Mouse (Mus musculus): ENCODE measurements around the gene Aif1. TPM values are rescaled to one million over a fixed set of nuclear protein-coding genes. Genes with fewer than 3 reads are reported as not detected.
A peak's percentile ranks its signal among the peaks of the same experiment; 100 is the strongest.

Gene Aif1
- polyA plus RNA-seq, 1 experiment from 2014 or later: 34.1 TPM

DNA sequence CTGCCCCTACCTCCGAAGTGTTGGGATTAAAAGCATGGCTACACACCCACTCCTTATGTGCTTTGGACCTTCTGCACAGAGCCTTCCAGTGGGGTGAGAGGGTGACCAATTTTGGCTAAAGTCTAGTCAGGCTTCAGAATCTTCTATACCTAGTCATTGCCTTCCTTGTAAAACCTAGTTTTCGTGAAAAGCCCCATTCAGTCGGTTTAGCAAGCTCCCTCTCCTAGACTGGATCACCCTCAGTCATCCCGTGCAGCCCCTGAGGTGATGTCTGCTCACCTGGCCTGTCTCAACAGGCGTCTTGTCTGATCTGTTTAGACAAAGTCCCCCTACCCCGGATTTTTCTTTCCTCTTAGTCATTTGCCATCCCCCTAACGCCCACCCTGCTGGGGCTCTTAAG, 22.2 kb upstream of the Aif1 start:
- Histone ChIP-seq H3K4me3 (ENCODE audit: low read depth, low read length) (no peak overlapping the region), H3K9ac (replicated peaks) (no peak overlapping the region), H3K4me1 (ENCODE audit: insufficient read depth) (peaks cover 16% of the 10 kb centered on the region), H3K36me3 (replicated peaks; ENCODE audit: insufficient read depth, low read length) (no peaks in the 10 kb centered on the region; the same call in 1 of the 2 replicates), H3K27ac (ENCODE audit: low read depth) (no peak overlapping the region), H3K4me2 (ENCODE audit: low read depth, low read length) (no peak overlapping the region), H3K9me3 (ENCODE audit: low read length) (no peaks in the 10 kb centered on the region), H3K27me3 (ENCODE audit: insufficient read depth, low read length) (peaks cover 26% of the 10 kb centered on the region)
- WGBS (ENCODE audit: insufficient replicate concordance): 69% methylated on average over 7 of the region's 7 CpGs
- DNase-seq (no peak), ATAC-seq (no peak)
- no peak for TF ChIP-seq EP300 (IDR thresholded peaks at IDR 0.05; ENCODE audit: low read depth)
- no peak for TF ChIP-seq CTCF (IDR thresholded peaks at IDR 0.05; ENCODE audit: low read depth)

DNA sequence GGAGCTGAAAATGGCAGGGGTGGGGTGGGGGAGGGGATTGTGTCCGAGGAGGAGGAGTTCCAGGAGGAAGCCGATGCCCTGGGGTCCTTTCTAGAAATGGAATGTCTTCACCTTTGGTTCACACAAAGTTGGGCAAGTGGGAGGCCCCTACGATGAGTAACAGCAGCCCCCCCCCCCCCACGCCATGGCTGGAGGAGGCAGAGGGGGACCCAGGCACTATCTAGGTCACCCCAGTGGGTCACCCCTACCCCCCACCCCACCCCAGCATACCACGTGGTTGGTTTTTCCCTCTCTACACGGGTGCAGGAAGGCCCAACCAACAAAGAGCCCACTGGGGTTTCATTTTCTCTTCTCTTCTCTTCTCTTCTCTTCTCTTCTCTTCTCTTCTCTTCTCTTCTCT, 21.3 kb upstream of the Aif1 start:
- TF ChIP-seq CTCF (IDR thresholded peaks at IDR 0.05; ENCODE audit: low read depth) (no peak), EP300 (IDR thresholded peaks at IDR 0.05; ENCODE audit: low read depth) (no peak)
- no peaks in the 10 kb centered on the region for H3K9me3 ChIP-seq (ENCODE audit: low read length)
- H3K27me3 ChIP-seq (ENCODE audit: insufficient read depth, low read length): peaks cover 23% of the 10 kb centered on the region
- no peaks in the 10 kb centered on the region; the same call in 1 of the 2 replicates for H3K36me3 ChIP-seq (replicated peaks; ENCODE audit: insufficient read depth, low read length)
- DNase-seq (no peak), ATAC-seq (no peak)
- peaks cover 14% of the 10 kb centered on the region for H3K4me1 ChIP-seq (ENCODE audit: insufficient read depth)
- no peak overlapping the region for H3K4me2 ChIP-seq (ENCODE audit: low read depth, low read length)
- no peak overlapping the region for H3K4me3 ChIP-seq (ENCODE audit: low read depth, low read length)
- WGBS (ENCODE audit: insufficient replicate concordance): 24% methylated on average over 4 of the region's 6 CpGs
- no peak overlapping the region for H3K9ac ChIP-seq (replicated peaks)
- H3K27ac ChIP-seq (ENCODE audit: low read depth): no peak overlapping the region

DNA sequence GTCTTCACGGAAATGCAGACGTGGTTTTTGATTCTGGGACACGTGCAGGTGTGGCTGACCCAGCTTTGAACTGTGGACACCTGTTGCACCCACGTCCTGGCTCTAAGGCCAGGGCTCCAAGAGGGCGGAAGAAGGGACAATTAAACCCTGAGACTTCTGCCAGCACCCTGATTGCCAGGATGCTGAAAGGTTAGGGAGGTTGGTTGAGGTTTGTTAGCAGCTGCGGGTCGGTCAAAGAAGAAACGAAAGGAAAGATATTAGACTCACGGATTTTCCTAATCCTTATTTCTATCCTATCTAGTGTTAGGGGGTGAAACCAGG, 20.4 kb upstream of the Aif1 start:
- Histone ChIP-seq H3K4me1 (ENCODE audit: insufficient read depth) (peaks cover 16% of the 10 kb centered on the region), H3K9me3 (ENCODE audit: low read length) (no peaks in the 10 kb centered on the region), H3K9ac (replicated peaks) (no peak overlapping the region), H3K27me3 (ENCODE audit: insufficient read depth, low read length) (peaks cover 20% of the 10 kb centered on the region), H3K4me3 (ENCODE audit: low read depth, low read length) (peak overlapping the region; percentile 44), H3K4me2 (ENCODE audit: low read depth, low read length) (peak overlapping the region; percentile 80), H3K27ac (ENCODE audit: low read depth) (no peak overlapping the region), H3K36me3 (replicated peaks; ENCODE audit: insufficient read depth, low read length) (no peaks in the 10 kb centered on the region; the same call in 1 of the 2 replicates)
- DNase-seq: no peak
- no peak for ATAC-seq
- WGBS (ENCODE audit: insufficient replicate concordance): 38% methylated on average over 9 of the region's 9 CpGs
- TF ChIP-seq CTCF (IDR thresholded peaks at IDR 0.05; ENCODE audit: low read depth) (no peak), EP300 (IDR thresholded peaks at IDR 0.05; ENCODE audit: low read depth) (no peak)

DNA sequence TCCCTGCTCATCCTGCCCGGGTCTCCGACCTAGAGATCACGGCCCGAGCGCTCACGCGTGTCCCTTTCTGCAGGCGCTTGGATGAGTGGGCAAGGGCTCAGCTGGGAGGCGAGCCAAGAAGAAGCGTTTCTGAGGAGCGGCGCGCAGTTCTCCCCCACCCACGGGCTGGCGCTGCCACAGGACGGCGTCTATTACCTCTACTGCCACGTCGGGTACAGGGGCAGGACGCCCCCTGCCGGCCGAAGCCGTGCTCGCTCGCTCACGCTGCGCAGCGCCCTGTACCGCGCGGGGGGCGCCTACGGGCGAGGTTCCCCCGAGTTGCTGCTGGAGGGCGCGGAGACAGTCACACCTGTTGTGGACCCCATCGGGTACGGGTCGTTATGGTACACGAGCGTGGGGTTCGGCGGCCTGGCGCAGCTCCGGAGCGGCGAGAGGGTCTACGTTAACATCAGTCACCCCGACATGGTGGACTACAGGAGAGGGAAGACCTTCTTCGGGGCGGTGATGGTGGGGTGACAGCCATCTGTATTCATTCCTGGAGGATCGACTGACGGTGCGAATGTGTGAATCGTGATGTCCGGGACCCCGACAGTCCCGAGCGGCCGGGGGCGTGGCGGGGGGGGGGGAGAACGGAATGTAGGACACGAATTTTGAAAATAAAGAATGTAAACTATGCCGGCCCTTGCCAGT, 19.9 kb upstream of the Aif1 start:
- peaks cover 16% of the 10 kb centered on the region for H3K4me1 ChIP-seq (ENCODE audit: insufficient read depth)
- peak overlapping the region; percentile 44 for H3K4me3 ChIP-seq (ENCODE audit: low read depth, low read length)
- peak; percentile 88 for DNase-seq
- H3K27ac ChIP-seq (ENCODE audit: low read depth): peak overlapping the region; percentile 78; the same call in 1 of the 2 replicates
- 1% methylated on average over 57 of the region's 66 CpGs for WGBS (ENCODE audit: insufficient replicate concordance)
- ATAC-seq: peak; percentile 82
- peak overlapping the region; percentile 35 for H3K9ac ChIP-seq (replicated peaks)
- no peaks in the 10 kb centered on the region; the same call in 1 of the 2 replicates for H3K36me3 ChIP-seq (replicated peaks; ENCODE audit: insufficient read depth, low read length)
- H3K4me2 ChIP-seq (ENCODE audit: low read depth, low read length): peak overlapping the region; percentile 80
- peaks cover 16% of the 10 kb centered on the region for H3K27me3 ChIP-seq (ENCODE audit: insufficient read depth, low read length)
- TF ChIP-seq EP300 (IDR thresholded peaks at IDR 0.05; ENCODE audit: low read depth): no peak
- peak; percentile 98 for TF ChIP-seq CTCF (IDR thresholded peaks at IDR 0.05; ENCODE audit: low read depth)
- H3K9me3 ChIP-seq (ENCODE audit: low read length): no peaks in the 10 kb centered on the region

DNA sequence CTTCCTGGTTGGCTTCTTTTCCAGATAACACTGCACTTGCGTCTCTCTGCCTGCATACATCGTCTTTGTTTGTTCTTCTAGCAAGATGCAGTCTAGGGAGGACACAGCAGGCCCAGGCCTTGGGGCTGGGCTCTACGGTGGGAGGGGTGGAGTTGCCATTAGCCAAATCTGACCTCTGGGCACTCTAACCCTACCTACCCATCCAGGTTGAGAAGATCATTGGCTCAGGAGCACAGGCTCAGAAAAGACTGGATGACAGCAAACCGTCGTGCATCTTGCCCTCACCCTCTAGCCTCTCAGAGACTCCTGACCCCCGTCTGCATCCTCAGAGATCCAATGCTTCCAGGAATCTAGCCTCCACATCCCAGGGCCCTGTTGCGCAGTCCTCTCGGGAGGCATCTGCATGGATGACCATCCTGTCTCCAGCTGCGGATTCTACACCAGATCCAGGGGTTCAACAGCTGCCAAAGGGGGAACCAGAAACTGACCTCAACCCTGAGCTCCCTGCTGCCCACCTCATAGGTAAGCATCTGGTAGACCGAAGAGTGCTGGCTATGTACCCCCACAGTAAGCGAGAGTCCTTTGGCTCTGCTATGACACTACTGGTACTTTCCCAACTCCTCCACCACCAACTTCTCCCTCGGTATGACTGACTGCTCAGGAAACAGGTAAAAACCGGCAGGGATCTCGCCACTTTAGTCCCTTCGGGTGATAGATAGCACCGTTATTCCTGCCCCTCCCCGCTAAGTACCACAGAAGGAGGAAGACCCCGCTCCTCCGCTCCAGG, 19.2 kb upstream of the Aif1 start:
- 34% methylated on average over 19 of the region's 19 CpGs for WGBS (ENCODE audit: insufficient replicate concordance)
- peak; percentile 27; the same call in 1 of the 2 replicates for ATAC-seq
- H3K27ac ChIP-seq (ENCODE audit: low read depth): peak overlapping the region; percentile 78

More for the DNA sequence above, 19.2 kb upstream of the Aif1 start:
- H3K36me3 ChIP-seq (replicated peaks; ENCODE audit: insufficient read depth, low read length): no peaks in the 10 kb centered on the region; the same call in 1 of the 2 replicates
- H3K4me1 ChIP-seq (ENCODE audit: insufficient read depth): peaks cover 16% of the 10 kb centered on the region
- H3K4me3 ChIP-seq (ENCODE audit: low read depth, low read length): peak overlapping the region; percentile 44
- H3K9me3 ChIP-seq (ENCODE audit: low read length): no peaks in the 10 kb centered on the region
- TF ChIP-seq EP300 (IDR thresholded peaks at IDR 0.05; ENCODE audit: low read depth): no peak
- no peak for TF ChIP-seq CTCF (IDR thresholded peaks at IDR 0.05; ENCODE audit: low read depth)
- peak overlapping the region; percentile 80 for H3K4me2 ChIP-seq (ENCODE audit: low read depth, low read length)
- peaks cover 13% of the 10 kb centered on the region for H3K27me3 ChIP-seq (ENCODE audit: insufficient read depth, low read length)
- peak overlapping the region; percentile 35 for H3K9ac ChIP-seq (replicated peaks)
- DNase-seq: no peak
